ENCODE assay signal across 12 mouse cellular contexts in the genomic region with DNA sequence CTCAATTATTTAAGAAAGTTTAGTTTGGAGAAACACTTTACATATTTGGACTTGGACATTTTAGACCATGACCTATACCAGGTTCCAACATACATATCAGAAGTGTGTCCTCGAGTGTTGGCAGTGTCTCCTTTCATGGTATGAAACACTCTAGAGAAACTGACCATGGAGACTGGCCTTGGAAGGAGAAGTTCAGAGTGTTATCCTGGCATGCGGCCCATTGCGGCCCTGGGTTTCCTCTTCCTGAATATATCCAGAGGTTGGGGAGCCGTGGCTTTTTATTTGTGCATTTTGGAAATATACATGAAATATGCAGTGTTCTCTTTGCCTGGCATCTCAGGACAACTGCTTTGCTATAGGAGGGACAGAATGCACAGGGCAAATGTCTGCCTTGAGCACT.
"Had no signal": no experiment of that assay in that cellular context is flagged by ENCODE, and none has a peak within 500 bp of the region (broad histone marks: within the 10 kb centered on the region; RNA-seq: fewer than 3 reads in every experiment).

No protein-coding gene starts in this region.

- H3K4me3 ChIP-seq: layer of hippocampus, adult 2 months; limb, embryonic 12.5 days; neural tube, embryonic 12.5 days had no signal

- H3K27ac ChIP-seq: layer of hippocampus, adult 2 months; limb, embryonic 12.5 days; liver, embryonic 14.5 days; neural tube, embryonic 12.5 days; stomach, postnatal 0 days had no signal

- H3K27me3 ChIP-seq: limb, embryonic 12.5 days; neural tube, embryonic 12.5 days had no signal

- H3K9me3 ChIP-seq: limb, embryonic 12.5 days; neural tube, embryonic 12.5 days had no signal

- H3K9ac ChIP-seq: limb, embryonic 12.5 days; liver, embryonic 14.5 days; neural tube, embryonic 12.5 days had no signal

- H3K4me2 ChIP-seq: limb, embryonic 12.5 days; neural tube, embryonic 12.5 days had no signal

- H3K4me1 ChIP-seq: limb, embryonic 12.5 days; neural tube, embryonic 12.5 days had no signal

- DNase-seq: kidney, adult 18-20 months; kidney, postnatal 10 days; kidney, postnatal 4 days; lung, adult 18-20 months; midbrain, embryonic 14.5 days; thymus, adult 2 months; thymus, postnatal 36 days had no signal

- H3K36me3 ChIP-seq: limb, embryonic 12.5 days; neural tube, embryonic 12.5 days had no signal
